Mouse (Mus musculus) G1E-ER4 (cell line): ENCODE results near the gene Ncor2. TPM values are rescaled to one million over a fixed set of nuclear protein-coding genes. Genes with fewer than 3 reads are reported as not detected.

ENCODE experiments used
- GATA1 ChIP-seq: IDR thresholded peaks from one replicate; pipeline ENCODE4 v1.8.0; 2012; ENCODE audit warnings: low read length, inconsistent platforms
- polyA plus RNA-seq: library from polyadenylated mRNA; stranded (reverse); fragments of >175 nt; gene quantifications from 2 replicates; pipeline ENCODE4 v1.2.3, GENCODE M21; 2012

The Ncor2 gene
- polyA plus RNA-seq, 1 experiment = not detected

DNA sequence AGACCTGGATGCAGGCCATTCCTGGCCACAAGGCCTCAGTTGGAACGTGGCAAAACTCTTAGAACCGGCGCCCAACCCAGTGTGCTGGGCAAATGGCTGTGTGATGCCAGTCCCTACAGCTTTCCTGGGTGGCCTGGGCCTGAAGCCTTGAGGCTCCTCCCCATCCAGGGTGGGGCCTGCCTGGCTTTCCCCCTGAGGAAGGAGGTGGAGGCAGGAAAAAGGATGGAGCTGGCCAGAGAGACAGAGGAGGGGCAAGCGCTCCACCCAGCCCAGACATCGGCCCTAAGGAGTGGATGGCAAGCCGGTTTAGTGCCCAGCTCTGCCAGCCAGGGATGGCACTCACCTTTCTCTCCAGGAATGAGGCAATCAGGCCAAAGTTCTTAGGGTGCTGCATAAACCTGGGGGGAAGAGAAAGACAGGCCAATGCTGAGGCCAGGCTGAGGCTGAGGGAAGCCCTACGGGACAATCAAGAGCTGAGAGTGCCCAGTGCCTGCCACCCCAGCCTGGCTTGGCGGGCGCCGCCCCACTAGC is 98.2 kb downstream of the Ncor2 start:
- TF ChIP-seq GATA1 = no peak

DNA sequence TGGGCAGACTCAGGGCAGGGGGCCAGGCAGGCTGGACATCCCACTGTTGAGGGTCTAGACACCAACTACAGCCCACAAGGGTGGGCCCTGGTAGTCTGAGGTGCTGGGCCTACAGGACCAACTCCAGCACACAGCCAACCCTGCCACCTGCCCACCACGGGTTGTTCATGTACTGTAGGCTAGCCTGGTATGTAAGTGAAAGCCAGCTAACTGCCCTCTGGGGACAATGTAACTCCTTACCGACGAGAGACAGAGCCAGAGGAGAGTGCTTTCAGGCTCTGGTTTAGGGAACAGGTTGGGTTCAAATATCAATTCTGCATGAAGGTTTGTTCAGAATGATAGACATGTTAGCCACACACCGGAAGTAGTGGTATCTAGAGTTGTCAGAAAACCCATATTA is 98.7 kb downstream of the Ncor2 start:
- TF ChIP-seq GATA1 = no peak

DNA sequence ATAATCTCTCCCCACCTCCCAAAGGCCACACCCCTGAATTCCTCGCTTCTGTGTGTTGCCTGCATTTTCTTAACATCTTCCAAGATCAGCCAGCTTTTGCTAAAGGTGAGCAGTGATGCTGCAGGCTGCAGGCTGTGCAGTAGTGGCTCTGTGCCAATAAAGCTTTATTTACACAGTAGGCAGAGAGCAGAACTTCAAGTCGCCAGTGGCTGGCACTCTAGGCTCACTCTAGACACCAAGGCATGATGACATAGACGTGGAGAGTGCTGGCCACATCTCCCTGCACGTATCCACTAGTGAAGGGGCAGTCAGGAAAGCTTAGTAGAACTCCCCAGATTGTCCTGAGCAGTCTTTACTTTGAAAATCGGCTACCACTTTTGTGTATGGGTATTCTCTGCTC is 100.8 kb downstream of the Ncor2 start:
- TF ChIP-seq GATA1 = no peak

DNA sequence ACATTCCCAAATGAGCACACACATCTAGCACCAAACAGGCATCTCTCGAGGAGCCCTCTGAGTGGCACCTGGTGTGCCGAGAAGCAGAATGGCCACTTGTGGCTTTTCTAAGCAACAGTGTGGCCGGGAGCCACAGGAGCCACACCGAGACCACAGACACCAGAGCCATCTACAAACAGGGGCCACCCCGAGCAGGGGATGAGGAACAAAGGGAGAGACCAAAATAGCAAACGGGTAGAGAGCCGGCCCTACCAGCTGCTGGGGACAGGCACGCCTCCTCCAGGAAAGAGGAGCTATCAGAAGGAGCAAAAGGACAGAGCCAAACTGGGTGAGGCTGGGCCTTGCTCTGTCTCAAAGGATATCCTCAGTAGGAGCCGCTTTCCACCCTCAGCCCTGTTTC is 102.8 kb downstream of the Ncor2 start:
- TF ChIP-seq GATA1 = no peak

DNA sequence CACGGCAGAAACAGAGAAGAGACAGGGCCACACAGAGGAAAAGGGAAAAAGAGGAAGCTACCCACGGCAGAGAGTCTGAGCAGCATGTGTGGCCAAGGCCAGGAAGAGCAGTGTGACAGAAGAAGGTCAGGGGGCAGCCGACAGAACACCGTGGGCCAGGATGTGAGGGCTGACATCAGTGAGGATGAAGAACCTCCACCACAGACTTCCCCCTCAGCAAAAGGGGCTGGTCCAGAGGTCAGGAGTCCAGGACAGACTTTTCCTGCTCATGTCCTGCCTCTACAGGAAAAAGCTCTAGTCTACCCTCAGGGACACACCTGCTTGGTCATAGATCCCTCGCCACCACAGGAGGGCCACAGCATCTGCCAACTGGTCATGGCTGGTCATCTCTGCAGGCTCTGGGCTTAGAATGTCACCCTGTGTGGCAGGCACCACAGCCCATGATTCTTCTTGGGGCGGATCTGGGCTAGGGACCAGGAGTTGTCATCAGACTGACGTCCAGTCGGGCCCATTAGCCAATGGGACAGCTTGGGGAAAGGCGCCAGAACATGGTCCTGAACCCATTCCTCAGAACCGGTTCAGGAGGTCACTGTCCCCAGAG is 104.3 kb downstream of the Ncor2 start:
- TF ChIP-seq GATA1 = no peak

DNA sequence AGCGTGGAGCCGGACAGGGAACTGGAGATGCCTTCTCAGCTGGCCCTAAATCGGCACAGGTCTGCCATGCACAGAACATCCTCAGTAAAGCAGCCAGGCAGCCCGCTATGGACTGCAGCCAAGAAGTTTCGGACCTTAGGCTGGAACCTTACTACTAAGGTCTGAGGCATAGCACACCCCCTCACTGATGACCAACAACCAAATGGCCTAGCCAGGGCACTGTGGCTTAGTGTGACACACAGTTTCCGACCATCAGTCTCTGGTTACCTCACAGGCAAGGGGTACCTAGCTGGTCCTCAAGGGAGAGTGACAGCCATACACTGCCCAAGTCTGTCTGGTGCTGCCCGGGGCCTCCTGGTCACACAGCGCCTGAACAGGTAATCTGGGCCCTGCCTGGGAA is 105.1 kb downstream of the Ncor2 start:
- TF ChIP-seq GATA1 = no peak

DNA sequence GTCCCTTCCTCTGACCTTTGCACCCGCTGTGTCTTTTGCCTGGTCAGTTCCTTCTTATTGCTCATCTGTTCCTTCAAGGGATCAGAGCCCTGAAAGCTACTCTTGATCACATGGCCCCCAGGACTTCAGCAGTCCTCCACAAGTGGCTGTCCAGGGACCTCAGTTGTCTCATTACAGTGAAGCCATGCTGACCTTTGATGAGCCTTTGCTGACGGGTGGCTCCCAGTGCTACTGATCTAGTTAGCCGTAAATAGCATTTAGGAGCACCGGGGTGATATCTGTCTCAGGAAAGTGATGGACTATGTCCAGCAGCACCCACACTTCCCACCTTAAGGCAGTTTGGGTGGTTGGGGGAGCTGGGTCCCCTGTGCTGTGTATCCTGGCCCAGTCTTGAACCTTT is 105.7 kb downstream of the Ncor2 start:
- TF ChIP-seq GATA1 = no peak

DNA sequence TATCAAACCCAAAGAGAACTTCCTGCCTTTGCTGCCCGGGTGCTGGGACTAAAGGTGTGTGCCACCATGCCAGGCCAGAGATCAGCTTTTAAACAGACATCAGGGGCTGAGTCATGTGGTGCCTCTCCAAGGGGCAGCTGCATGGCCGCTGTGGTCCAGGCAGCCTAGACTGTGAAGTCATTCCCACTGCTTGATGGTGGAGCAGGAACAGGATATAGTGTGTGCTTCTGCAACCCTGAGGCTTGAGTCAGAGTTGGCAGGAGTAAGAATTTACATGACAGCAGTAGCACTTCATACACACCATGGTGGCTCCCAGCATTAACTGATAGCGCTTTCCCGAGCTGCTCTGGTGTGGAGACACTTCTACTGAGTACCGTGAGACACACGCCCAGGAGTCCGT is 106.6 kb downstream of the Ncor2 start:
- no peak for TF ChIP-seq GATA1

DNA sequence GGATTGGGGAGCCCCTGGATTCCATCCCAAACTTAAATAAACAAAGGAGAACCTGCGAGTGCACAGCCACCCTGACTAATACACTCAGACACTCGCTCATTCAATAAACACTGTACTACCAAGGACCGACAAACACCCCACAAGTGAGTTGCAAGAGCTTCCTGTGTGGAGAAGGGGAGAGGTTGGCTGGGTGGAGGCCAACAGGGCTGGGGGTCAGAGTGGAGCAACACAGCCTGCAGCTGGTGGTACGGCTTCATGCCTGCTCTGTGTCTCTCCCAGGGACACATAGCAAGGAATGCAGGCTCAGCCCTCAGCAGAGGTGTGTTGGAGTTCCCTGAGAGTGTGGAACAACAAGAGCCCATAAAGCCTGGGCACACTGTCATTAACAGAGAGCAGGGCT is 107.1 kb downstream of the Ncor2 start:
- no peak for TF ChIP-seq GATA1

DNA sequence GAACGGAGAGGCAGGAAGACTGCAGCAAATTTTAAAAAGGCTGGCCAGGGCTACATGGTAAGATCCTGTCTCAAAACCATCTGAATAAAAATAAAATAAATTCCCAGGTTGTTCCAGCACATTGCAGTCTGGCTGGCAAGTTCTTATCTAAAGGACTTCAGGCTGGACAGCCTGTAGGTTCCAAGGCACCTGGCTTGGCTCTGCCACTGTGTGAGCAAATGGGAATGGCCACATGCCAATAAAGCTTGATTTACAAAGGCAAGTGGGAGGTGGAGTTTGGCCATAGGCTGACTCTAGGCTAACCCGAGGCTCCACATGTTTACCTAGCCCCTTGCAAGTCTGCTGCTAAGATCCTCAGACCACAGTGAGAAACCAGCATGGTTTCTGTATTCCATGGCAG is 108.6 kb downstream of the Ncor2 start:
- no peak for TF ChIP-seq GATA1

DNA sequence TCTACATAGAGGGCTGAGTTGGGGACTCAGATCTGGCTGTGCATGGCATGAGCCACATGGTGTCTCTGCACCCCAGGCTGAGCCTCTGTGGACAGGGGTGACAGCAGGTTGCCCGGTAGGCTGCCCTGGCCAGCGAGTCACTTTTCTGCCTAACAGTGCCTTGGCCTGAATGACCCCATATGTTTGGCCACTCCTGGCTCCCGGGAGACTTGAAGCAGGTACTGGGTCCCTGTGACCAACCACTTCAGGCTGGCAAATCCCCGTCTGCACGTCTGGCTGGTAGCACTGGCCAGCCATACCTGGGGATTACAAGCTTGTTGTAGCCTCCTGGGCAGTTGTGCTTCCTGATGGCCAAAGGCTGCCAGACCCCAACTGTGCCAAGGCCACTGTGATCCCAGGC is 109.1 kb downstream of the Ncor2 start:
- TF ChIP-seq GATA1 = no peak

DNA sequence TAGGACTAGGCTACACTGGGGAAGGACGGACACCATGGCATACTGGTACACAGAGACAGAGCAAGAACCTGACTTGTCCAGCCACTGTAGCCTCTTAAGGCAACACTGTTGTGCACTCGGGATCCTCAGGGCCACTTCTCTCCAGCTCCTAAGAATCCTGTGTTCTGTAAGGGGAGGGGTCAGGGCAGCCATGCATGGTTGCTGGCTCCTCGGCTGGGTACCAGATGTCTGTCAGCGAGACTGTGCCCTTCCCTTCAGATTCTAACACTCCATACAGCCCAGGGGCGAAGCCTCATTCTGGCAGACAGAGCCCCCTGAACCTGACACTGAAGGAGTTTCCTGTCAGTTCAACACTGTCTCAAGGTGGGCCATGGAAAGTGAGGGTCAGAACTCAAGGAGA is 109.6 kb downstream of the Ncor2 start:
- TF ChIP-seq GATA1 = no peak

DNA sequence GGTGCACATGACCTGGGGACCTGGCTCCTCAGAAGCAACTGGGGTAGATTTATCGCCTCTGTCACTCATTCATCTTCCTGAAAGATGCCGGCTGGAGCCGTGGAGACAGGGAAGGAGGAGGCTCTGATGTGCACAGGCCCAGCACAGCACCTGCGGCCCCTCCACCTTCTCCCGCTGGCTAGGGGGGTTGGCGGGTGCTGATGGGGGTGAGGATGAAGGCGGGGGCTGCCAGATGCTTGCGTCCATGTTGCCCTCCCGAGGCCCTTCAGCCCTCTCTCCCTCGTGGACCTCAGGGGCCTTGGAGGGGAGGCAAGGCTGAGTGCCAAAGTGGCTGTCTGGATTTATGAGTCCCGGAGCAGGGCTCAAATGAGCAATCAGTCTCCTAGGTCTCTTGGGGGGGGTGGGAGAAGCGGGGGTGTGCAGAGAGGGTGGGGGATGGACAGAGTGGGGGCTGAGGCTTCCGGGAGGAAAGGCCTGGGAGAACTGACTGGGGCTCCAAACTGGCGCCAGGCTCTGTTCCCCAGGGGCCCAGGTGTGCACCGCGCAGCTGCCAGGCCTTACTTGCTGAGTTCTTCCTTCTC is 110.6 kb downstream of the Ncor2 start:
- TF ChIP-seq GATA1 = no peak

DNA sequence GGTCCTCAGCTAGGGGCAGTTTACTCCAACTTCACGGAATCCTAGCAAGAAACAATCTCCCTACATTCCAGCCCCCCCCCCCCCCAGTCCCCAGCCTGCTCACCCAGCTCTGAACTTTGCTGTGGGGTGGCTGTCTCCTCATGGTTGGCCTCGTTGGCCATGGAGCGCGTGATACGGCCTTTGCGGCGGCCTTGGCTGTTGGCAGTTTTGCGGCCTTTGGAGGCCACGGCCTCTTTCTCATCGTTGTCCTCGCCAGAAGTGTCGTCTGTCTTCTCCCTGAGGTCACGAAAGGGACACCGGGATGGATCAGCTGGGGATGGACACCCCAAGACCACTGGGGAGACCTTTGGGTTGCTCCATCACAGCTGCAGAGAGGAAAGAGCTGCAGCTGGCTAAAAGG is 111.3 kb downstream of the Ncor2 start:
- TF ChIP-seq GATA1 = no peak

DNA sequence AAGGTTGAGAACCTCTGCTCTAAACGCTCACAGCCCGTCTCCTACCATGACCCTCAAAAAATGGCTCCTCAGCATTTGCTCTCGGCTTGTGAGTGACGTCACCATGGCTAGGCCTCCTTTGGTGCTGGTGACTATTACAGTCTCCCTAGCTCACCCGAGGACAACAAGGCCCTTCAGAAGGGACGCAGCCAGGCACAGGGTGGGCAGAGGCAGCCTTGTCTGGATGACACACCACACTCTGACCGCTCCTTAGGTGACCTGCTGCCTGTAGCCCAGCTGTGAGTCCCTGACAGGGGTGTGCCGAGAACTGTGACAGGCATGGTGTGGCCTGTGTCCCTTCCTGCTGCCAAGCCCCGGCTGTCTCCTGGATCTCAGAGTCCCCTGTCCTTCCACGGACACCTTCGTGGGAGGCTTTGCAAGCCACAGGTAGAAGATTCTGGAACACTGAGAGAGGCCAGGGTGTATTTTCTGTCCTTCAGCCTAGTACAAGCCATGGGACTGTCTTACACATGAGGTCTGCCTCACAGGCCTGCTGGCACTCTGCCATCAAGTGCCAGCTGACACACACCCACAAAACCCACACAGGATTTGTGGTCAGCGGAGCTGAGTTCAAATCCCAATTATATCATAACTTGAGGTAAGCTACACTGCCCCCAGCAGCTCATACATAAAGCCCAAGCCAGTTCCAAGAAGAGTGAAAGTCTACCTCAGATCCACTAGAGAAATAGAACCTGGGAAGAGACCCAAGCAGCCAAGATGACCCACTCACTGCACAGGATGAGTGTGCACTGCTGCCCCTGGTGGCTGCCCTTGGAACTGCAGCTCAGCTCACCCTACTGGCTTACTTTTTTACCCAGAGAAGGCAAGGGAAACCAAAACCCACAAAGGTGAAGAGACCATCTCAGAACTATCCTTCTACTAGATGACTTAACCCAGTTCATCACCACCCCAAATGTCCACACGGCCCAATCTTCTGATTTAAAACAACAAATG is 112.2 kb downstream of the Ncor2 start:
- no peak for TF ChIP-seq GATA1

DNA sequence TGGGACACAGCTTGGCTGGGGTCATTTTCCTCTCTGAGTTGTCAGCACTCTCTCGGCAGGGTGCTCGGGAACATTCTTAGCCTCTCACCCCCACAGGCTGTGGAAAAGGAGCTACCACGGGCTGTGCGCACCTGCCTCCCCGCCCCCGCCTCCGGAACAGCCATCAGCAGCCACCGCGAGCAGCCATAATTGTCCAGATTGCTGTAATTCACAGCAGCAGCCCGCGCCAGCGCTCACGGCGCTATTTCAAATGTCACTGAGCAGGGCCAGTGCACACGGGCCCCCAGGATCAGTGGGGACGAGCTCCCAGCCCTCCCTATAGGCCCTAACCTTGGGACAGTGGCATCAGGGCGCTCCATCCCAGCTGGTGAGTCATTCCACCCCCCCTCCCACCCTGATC is 116.0 kb downstream of the Ncor2 start:
- no peak for TF ChIP-seq GATA1
